Mouse (Mus musculus) embryonic fibroblast, embryonic 13.5 days (primary cell): ENCODE measurements around the gene Gadd45b. TPM values are rescaled to one million over a fixed set of nuclear protein-coding genes. Genes with fewer than 3 reads are reported as not detected.
A peak's percentile ranks its signal among the peaks of the same experiment; 100 is the strongest.

Experiments used
- H3K27ac ChIP-seq: 2 replicates; pipeline ENCODE4 v1.5.1; 2012; ENCODE audit warnings: low read length, control low read depth, inconsistent platforms; ENCODE audit not compliant: insufficient read depth
- H3K4me1 ChIP-seq: 2 replicates; pipeline ENCODE4 v1.6.1; 2011; ENCODE audit warnings: low read length; ENCODE audit not compliant: control insufficient read depth, insufficient read depth
- H3K4me3 ChIP-seq: 2 replicates; pipeline ENCODE4 v1.5.1; 2011; ENCODE audit warnings: mild to moderate bottlenecking, control low read depth, low read length; ENCODE audit not compliant: insufficient read depth
- CTCF ChIP-seq: IDR thresholded peaks from 2 replicates; pipeline ENCODE4 v1.5.1; 2011; ENCODE audit warnings: mild to moderate bottlenecking, control low read depth, low read length, moderate library complexity, borderline replicate concordance; ENCODE audit not compliant: insufficient read depth
- POLR2A ChIP-seq: IDR thresholded peaks from 2 replicates; pipeline ENCODE4 v1.6.1; 2011; ENCODE audit warnings: low read depth, mild to moderate bottlenecking, control low read depth, low read length, moderate library complexity
- polyA plus RNA-seq: library from polyadenylated mRNA; stranded (reverse); fragments of >200 nt; gene quantifications from 2 replicates; pipeline ENCODE4 v1.2.4, GENCODE M21; 2011; ENCODE audit warnings: low read depth; ENCODE audit not compliant: missing spikeins, insufficient read length

The Gadd45b gene
- polyA plus RNA-seq, 1 experiment = 45.7 TPM

GRCm38 (mm10) chr10:80934136-80934985, 4.5 kb downstream of the Gadd45b start:
- no peak overlapping the region for H3K27ac ChIP-seq
- H3K4me3 ChIP-seq = no peak overlapping the region
- TF ChIP-seq POLR2A (no peak), CTCF (no peak)
- H3K4me1 ChIP-seq = peaks cover 28% of the 10 kb centered on the region

- peaks cover 33% of the 10 kb centered on the region for H3K4me1 ChIP-seq
- peak overlapping the region; percentile 63 for H3K27ac ChIP-seq
- TF ChIP-seq POLR2A (no peak), CTCF (no peak)
- no peak overlapping the region for H3K4me3 ChIP-seq
These were observed 5.4 kb downstream of the Gadd45b start for GRCm38 (mm10) chr10:80935241-80935640.

GRCm38 (mm10) chr10:80935698-80936097, 5.8 kb downstream of the Gadd45b start:
- H3K4me3 ChIP-seq = no peak overlapping the region
- TF ChIP-seq CTCF = no peak
- TF ChIP-seq POLR2A = no peak
- H3K4me1 ChIP-seq = peaks cover 36% of the 10 kb centered on the region
- peak overlapping the region; percentile 36 for H3K27ac ChIP-seq

- Histone ChIP-seq H3K27ac (peak overlapping the region; percentile 36), H3K4me1 (peaks cover 39% of the 10 kb centered on the region), H3K4me3 (no peak overlapping the region)
- TF ChIP-seq CTCF = no peak
- no peak for TF ChIP-seq POLR2A
These were observed 6.4 kb downstream of the Gadd45b start for GRCm38 (mm10) chr10:80936135-80936809.

- no peak overlapping the region for H3K27ac ChIP-seq
- TF ChIP-seq POLR2A = no peak
- TF ChIP-seq CTCF = no peak
- H3K4me3 ChIP-seq = no peak overlapping the region
- peaks cover 40% of the 10 kb centered on the region for H3K4me1 ChIP-seq
These were observed 6.9 kb downstream of the Gadd45b start for GRCm38 (mm10) chr10:80936810-80937164.

- Histone ChIP-seq H3K27ac (no peak overlapping the region), H3K4me3 (no peak overlapping the region), H3K4me1 (peaks cover 40% of the 10 kb centered on the region)
- TF ChIP-seq CTCF = no peak
- no peak for TF ChIP-seq POLR2A
These were observed 7.8 kb downstream of the Gadd45b start for GRCm38 (mm10) chr10:80937646-80938045.

GRCm38 (mm10) chr10:80938831-80939550, 9.1 kb downstream of the Gadd45b start:
- Histone ChIP-seq H3K4me3 (no peak overlapping the region), H3K4me1 (peaks cover 36% of the 10 kb centered on the region), H3K27ac (peak overlapping the region; percentile 19)
- TF ChIP-seq CTCF = no peak
- TF ChIP-seq POLR2A = no peak

GRCm38 (mm10) chr10:80939671-80940070, 9.8 kb downstream of the Gadd45b start:
- H3K4me1 ChIP-seq = peaks cover 36% of the 10 kb centered on the region
- H3K27ac ChIP-seq = peak overlapping the region; percentile 70
- no peak overlapping the region for H3K4me3 ChIP-seq
- TF ChIP-seq POLR2A (peak; percentile 65), CTCF (no peak)

GRCm38 (mm10) chr10:80940320-80940987, 10.6 kb downstream of the Gadd45b start:
- Histone ChIP-seq H3K27ac (peak overlapping the region; percentile 70), H3K4me1 (peaks cover 34% of the 10 kb centered on the region), H3K4me3 (no peak overlapping the region)
- TF ChIP-seq POLR2A (0 out of 2 replicates have a peak, but pooled peaks have one; percentile 11), CTCF (no peak)
